In the genomic region with DNA sequence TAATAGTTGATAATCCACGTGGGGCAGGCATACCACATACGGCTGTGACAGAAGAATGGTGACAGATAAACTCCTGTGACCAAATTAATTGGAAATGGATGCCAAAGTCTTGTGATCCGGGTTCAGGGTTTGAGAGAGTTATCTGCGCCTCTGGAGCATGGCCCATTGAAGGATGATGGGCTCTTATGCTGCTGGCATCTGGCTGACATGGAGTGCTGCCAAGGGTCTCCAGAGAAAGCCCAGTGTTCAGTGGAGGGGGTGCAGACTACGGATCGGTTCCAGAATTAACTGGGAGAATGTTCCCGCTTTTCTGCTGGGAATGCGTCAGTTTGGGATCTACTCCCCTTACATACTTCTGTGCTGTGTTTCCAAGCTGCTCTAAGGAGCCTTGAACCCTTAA, we compare ENCODE assay signal across 17 mouse cellular contexts.
DNase-seq lines count a peak whose midpoint lies in the region; ATAC-seq and TF ChIP-seq lines count a peak whose summit lies in the region.
"Had no signal": no experiment of that assay in that cellular context is flagged by ENCODE, and none has a peak within 500 bp of the region (broad histone marks: within the 10 kb centered on the region; RNA-seq: fewer than 3 reads in every experiment).

No protein-coding gene starts in this region.

- H3K27ac ChIP-seq in heart, postnatal 0 days (ENCODE audit: low read depth) = no peak overlapping the region
- H3K27ac ChIP-seq in lung, embryonic 15.5 days = no peak overlapping the region
- H3K27ac ChIP-seq in hindbrain, embryonic 16.5 days (ENCODE audit: low read depth, low read length) = no peak overlapping the region
- H3K27ac ChIP-seq: midbrain, embryonic 12.5 days; neural tube, embryonic 12.5 days had no signal

- DNase-seq in cerebellum, postnatal 14 days = peak; percentile 19 to 41
- DNase-seq in cerebellum, postnatal 36 days = no peak
- DNase-seq in heart, postnatal 0 days (ENCODE audit: low spot score) = no peak
- no peak for DNase-seq in heart, adult 9 months (ENCODE audit: low spot score in 2 of 2)
- DNase-seq in lung, postnatal 25 days (ENCODE audit: low spot score) = no peak
- no peak for DNase-seq in urinary bladder, postnatal 36 days (ENCODE audit: low spot score in 2 of 2)
- DNase-seq: adrenal gland, postnatal 10 days; cerebellum, adult 2 months; embryo, embryonic 11 days; kidney, adult 18-20 months; kidney, postnatal 14 days; lung, adult 2 months had no signal

- 31% methylated on average over 8 of the region's 8 CpGs for WGBS in heart, postnatal 0 days
- WGBS in lung, embryonic 15.5 days = 43% methylated on average over 8 of the region's 8 CpGs
- 52% methylated on average over 8 of the region's 8 CpGs for WGBS in hindbrain, embryonic 16.5 days

- H3K4me2 ChIP-seq in heart, postnatal 0 days (ENCODE audit: low read depth, low read length) = peak overlapping the region; percentile 0; the same call in 1 of the 2 replicates
- H3K4me2 ChIP-seq in lung, embryonic 15.5 days = no peak overlapping the region
- H3K4me2 ChIP-seq in hindbrain, embryonic 16.5 days (ENCODE audit: low read length) = no peak overlapping the region
- H3K4me2 ChIP-seq: midbrain, embryonic 12.5 days; neural tube, embryonic 12.5 days had no signal

- H3K36me3 ChIP-seq in heart, postnatal 0 days (replicated peaks; ENCODE audit: control insufficient read depth, insufficient read depth, low read length) = 0 out of 2 replicates have a peak, but pooled peaks cover 4% of the 10 kb centered on the region
- H3K36me3 ChIP-seq in lung, embryonic 15.5 days = no peaks in the 10 kb centered on the region
- no peaks in the 10 kb centered on the region for H3K36me3 ChIP-seq in hindbrain, embryonic 16.5 days (ENCODE audit: control insufficient read depth, insufficient read depth, low read length)
- H3K36me3 ChIP-seq: midbrain, embryonic 12.5 days; neural tube, embryonic 12.5 days had no signal

- TF ChIP-seq CTCF in heart, postnatal 0 days (IDR thresholded peaks at IDR 0.05; ENCODE audit: low read depth) = no peak

- no peak overlapping the region for H3K9ac ChIP-seq in heart, postnatal 0 days (replicated peaks; ENCODE audit: low read depth, low read length)
- H3K9ac ChIP-seq in lung, embryonic 15.5 days = no peak overlapping the region
- no peak overlapping the region for H3K9ac ChIP-seq in hindbrain, embryonic 16.5 days (ENCODE audit: low read depth, low read length)
- H3K9ac ChIP-seq: midbrain, embryonic 12.5 days; neural tube, embryonic 12.5 days had no signal

- no peak for TF ChIP-seq EP300 in heart, postnatal 0 days (IDR thresholded peaks at IDR 0.05; ENCODE audit: low read depth)

- H3K9me3 ChIP-seq in heart, postnatal 0 days (replicated peaks; ENCODE audit: control insufficient read depth, low read length) = no peaks in the 10 kb centered on the region
- H3K9me3 ChIP-seq in lung, embryonic 15.5 days = no peaks in the 10 kb centered on the region
- no peaks in the 10 kb centered on the region for H3K9me3 ChIP-seq in hindbrain, embryonic 16.5 days (ENCODE audit: control insufficient read depth, low read length)
- H3K9me3 ChIP-seq: midbrain, embryonic 12.5 days; neural tube, embryonic 12.5 days had no signal

- H3K27me3 ChIP-seq in heart, postnatal 0 days (ENCODE audit: control insufficient read depth, insufficient read depth, low read length) = no peaks in the 10 kb centered on the region
- no peaks in the 10 kb centered on the region for H3K27me3 ChIP-seq in lung, embryonic 15.5 days
- H3K27me3 ChIP-seq in hindbrain, embryonic 16.5 days (replicated peaks; ENCODE audit: control insufficient read depth, insufficient read depth, low read length) = no peaks in the 10 kb centered on the region
- H3K27me3 ChIP-seq: CH12.LX; neural tube, embryonic 12.5 days had no signal

- H3K4me1 ChIP-seq in heart, postnatal 0 days (ENCODE audit: control insufficient read depth, insufficient read depth) = peaks cover 8% of the 10 kb centered on the region; the same call in 1 of the 2 replicates
- H3K4me1 ChIP-seq in lung, embryonic 15.5 days = peaks cover 15% of the 10 kb centered on the region
- no peaks in the 10 kb centered on the region; the same call in 1 of the 2 replicates for H3K4me1 ChIP-seq in hindbrain, embryonic 16.5 days (ENCODE audit: control insufficient read depth, insufficient read depth, low read depth, low read length)
- H3K4me1 ChIP-seq: neural tube, embryonic 12.5 days had no signal

- H3K4me3 ChIP-seq in heart, postnatal 0 days (ENCODE audit: low read depth, low read length) = no peak overlapping the region
- H3K4me3 ChIP-seq in lung, embryonic 15.5 days = no peak overlapping the region
- no peak overlapping the region for H3K4me3 ChIP-seq in hindbrain, embryonic 16.5 days (ENCODE audit: low read length)
- H3K4me3 ChIP-seq: midbrain, embryonic 12.5 days; neural tube, embryonic 12.5 days had no signal

- peak; percentile 66 for ATAC-seq in heart, postnatal 0 days (ENCODE audit: insufficient read depth, low read depth)
- peak; percentile 72; the same call in 1 of the 2 replicates for ATAC-seq in lung, embryonic 15.5 days (ENCODE audit: borderline replicate concordance, extremely low read depth, low FRiP score, low TSS enrichment)
- peak; percentile 73; the same call in 1 of the 2 replicates for ATAC-seq in hindbrain, embryonic 16.5 days

Comparison
In these comparisons a context has a peak if more than half of its experiments do, and no peak if none do; other contexts are left out.
1. DNase-seq: peak in cerebellum, postnatal 14 days (2 of 2); none in cerebellum, postnatal 36 days (0 of 2), heart, postnatal 0 days (single experiment), heart, adult 9 months (0 of 2), lung, postnatal 25 days (single experiment) and urinary bladder, postnatal 36 days (0 of 2).
2. Peak in every context shown above with its lines, with median percentiles within 50 percentile points of each other: ATAC-seq.